Mouse (Mus musculus) heart, embryonic 15.5 days (tissue): Measurements from ENCODE around the gene Syne2. TPM values are rescaled to one million over a fixed set of nuclear protein-coding genes. Genes with fewer than 3 reads are reported as not detected.

Experiments used
- ATAC-seq: fragments of 200-750 bp; cut with Nextera tagmentation; replicated peaks from 2 replicates; pipeline ENCODE4 v1.8.0; 2017; ENCODE audit warnings: low read depth, moderate TSS enrichment; ENCODE audit not compliant: insufficient number of reproducible peaks, insufficient read depth, low FRiP score
- H3K27ac ChIP-seq: fragments of 300-500 bp; sonication (generic); 2 replicates; pipeline ENCODE4 v1.5.1; 2015; ENCODE audit warnings: mild to moderate bottlenecking, inconsistent platforms
- H3K27me3 ChIP-seq: fragments of 300-500 bp; sonication (generic); 2 replicates; pipeline ENCODE4 v1.6.1; 2015; ENCODE audit warnings: inconsistent platforms
- H3K36me3 ChIP-seq: fragments of 300-500 bp; sonication (generic); 2 replicates; pipeline ENCODE4 v1.6.1; 2015; ENCODE audit warnings: mild to moderate bottlenecking, inconsistent platforms
- H3K4me1 ChIP-seq: fragments of 300-500 bp; sonication (generic); replicated peaks from 2 replicates; pipeline ENCODE4 v1.6.1; 2015; ENCODE audit warnings: inconsistent platforms
- H3K4me2 ChIP-seq: fragments of 300-500 bp; sonication (generic); 2 replicates; pipeline ENCODE4 v1.6.1; 2015; ENCODE audit warnings: inconsistent platforms, mild to moderate bottlenecking, moderate library complexity
- H3K4me3 ChIP-seq: fragments of 300-500 bp; sonication (generic); 2 replicates; pipeline ENCODE4 v1.5.1; 2015; ENCODE audit warnings: mild to moderate bottlenecking, inconsistent platforms
- H3K9ac ChIP-seq: fragments of 300-500 bp; sonication (generic); 2 replicates; pipeline ENCODE4 v1.6.1; 2015; ENCODE audit warnings: mild to moderate bottlenecking, inconsistent platforms
- H3K9me3 ChIP-seq: fragments of 300-500 bp; sonication (generic); replicated peaks from 2 replicates; pipeline ENCODE4 v1.6.1; 2016; ENCODE audit warnings: inconsistent platforms
- WGBS: fragments of 180-500 bp; shearing (Covaris S2); methylation state at CpG from one replicate; pipeline ENCODE4 v1.1.7; 2015; ENCODE audit warnings: mixed read lengths; 5-methylcytosine and 5-hydroxymethylcytosine counted together
- polyA plus RNA-seq: library from polyadenylated mRNA; unstranded; fragments of >200 nt; fragmentation: Nextera tagmentation; extraction: Ambion mirVana; gene quantifications from 2 replicates; pipeline ENCODE4 v1.2.1, GENCODE M21; 2015

Gene Syne2
- polyA plus RNA-seq, 1 experiment from 2014 or later = 38.7 TPM

DNA sequence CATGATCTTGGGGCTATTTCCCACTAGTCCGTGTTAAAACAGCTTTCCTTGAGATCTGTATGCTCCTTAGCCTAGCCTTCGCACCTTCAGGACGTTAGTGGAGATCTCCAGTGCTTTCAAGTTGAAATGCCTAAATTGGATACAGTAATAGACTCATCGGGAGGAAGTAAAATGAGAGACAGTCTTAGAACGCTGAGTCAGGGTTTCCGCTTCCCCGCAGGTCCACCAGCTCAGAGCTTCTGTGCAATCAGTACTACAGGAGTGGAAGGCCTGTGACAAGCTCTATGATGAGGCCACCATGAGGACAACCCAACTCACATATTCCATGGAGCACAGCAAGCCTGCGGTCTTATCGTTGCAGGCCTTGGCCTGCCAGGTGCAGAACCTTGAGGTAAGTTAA, 233.9 kb downstream of the Syne2 start:
- 89% methylated on average over 9 of the region's 9 CpGs for WGBS
- no peak overlapping the region for H3K4me2 ChIP-seq
- ATAC-seq = no peak

GRCm38 (mm10) chr12:76054653-76055052, 236.7 kb downstream of the Syne2 start:
- no peak overlapping the region for H3K4me3 ChIP-seq
- peaks cover 60% of the 10 kb centered on the region for H3K36me3 ChIP-seq
- H3K27me3 ChIP-seq = no peaks in the 10 kb centered on the region
- no peak for ATAC-seq
- no peaks in the 10 kb centered on the region for H3K4me1 ChIP-seq
- WGBS = 80% methylated on average over 9 of the region's 9 CpGs
- H3K4me2 ChIP-seq = no peak overlapping the region
- H3K9me3 ChIP-seq = no peaks in the 10 kb centered on the region
- no peak overlapping the region for H3K27ac ChIP-seq
- no peak overlapping the region for H3K9ac ChIP-seq

More for the DNA sequence above, 233.9 kb downstream of the Syne2 start:
- H3K4me3 ChIP-seq = no peak overlapping the region
- peaks cover 48% of the 10 kb centered on the region for H3K36me3 ChIP-seq
- no peaks in the 10 kb centered on the region for H3K4me1 ChIP-seq
- no peak overlapping the region for H3K27ac ChIP-seq
- H3K9me3 ChIP-seq = no peaks in the 10 kb centered on the region
- no peak overlapping the region for H3K9ac ChIP-seq
- no peaks in the 10 kb centered on the region for H3K27me3 ChIP-seq

DNA sequence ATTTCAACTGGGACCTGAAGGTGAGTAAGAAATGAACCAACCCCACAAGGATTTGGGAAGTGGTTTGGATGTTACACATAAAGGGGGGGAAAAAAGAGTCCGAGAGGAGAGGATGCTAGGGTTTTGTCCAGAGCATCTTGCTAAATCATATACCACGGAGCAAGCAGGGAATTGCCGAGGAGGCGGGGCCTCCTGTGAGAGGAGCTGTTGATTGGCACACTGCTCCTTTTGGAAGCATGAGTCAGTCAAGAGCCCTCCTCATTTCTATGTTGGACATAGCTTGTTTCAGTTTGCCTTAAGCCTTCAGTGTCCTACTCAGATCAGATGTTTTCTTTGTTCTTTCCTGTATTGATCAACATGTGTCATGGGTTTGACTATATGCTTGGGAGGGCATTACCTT, 245.1 kb downstream of the Syne2 start:
- H3K27me3 ChIP-seq = no peaks in the 10 kb centered on the region
- no peak overlapping the region for H3K9ac ChIP-seq
- ATAC-seq = no peak
- H3K4me1 ChIP-seq = no peaks in the 10 kb centered on the region
- H3K4me3 ChIP-seq = no peak overlapping the region
- peaks cover 59% of the 10 kb centered on the region for H3K36me3 ChIP-seq
- no peaks in the 10 kb centered on the region for H3K9me3 ChIP-seq
- WGBS = 83% methylated on average over 4 of the region's 4 CpGs
- no peak overlapping the region for H3K4me2 ChIP-seq
- H3K27ac ChIP-seq = no peak overlapping the region

GRCm38 (mm10) chr12:76070386-76070785, 252.5 kb downstream of the Syne2 start:
- Histone ChIP-seq H3K4me3 (no peak overlapping the region), H3K9me3 (no peaks in the 10 kb centered on the region), H3K9ac (no peak overlapping the region), H3K27me3 (no peaks in the 10 kb centered on the region), H3K4me2 (no peak overlapping the region), H3K4me1 (peaks cover 10% of the 10 kb centered on the region), H3K27ac (no peak overlapping the region), H3K36me3 (peaks cover 25% of the 10 kb centered on the region)
- WGBS = 84% methylated on average over 5 of the region's 5 CpGs
- ATAC-seq = no peak

- WGBS = 21% methylated on average over 19 of the region's 19 CpGs
- no peak for ATAC-seq
- Histone ChIP-seq H3K36me3 (peaks cover 17% of the 10 kb centered on the region), H3K27me3 (no peaks in the 10 kb centered on the region), H3K4me3 (peak overlapping the region; percentile 28), H3K9me3 (no peaks in the 10 kb centered on the region), H3K27ac (peak overlapping the region; percentile 64), H3K9ac (peak overlapping the region; percentile 2; the same call in 1 of the 2 replicates), H3K4me2 (peak overlapping the region; percentile 47), H3K4me1 (peaks cover 10% of the 10 kb centered on the region)
These were observed 254.3 kb downstream of the Syne2 start for GRCm38 (mm10) chr12:76071935-76072849.

DNA sequence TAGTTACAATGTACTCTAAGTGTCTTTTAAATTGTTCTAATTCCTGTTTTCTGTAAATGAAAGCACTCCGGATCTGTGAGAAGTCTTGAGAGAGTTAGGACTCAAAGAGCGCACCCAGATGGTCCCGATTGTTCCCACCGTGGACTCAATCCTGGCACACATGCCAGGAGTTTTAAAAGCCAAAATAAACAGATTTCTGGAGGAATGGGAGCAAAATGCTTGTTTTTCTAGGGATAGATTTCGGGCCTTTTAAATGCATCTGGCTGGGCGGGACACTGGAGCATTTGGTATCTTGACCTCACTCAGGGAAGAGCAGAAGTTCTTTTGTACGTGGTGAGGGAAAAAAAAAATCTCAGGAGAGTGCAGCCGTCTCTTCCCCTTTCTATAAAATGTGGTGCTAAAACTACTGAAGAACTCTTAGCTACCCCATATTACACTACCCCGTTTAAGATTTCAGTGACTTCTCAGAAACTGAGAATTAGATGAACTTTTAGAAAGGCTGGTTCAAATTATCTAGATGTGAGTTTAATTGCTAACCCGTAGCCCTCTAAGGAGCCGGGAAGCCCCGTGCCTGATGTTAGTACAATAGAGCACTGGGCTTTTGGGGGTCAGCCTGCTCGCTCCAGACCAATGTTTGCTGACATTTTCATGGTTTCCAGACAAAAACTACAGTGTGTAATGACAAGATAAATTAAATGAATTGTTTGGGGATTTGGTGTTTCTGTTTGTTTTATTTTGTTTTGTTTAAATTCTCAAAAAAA, 255.3 kb downstream of the Syne2 start:
- Histone ChIP-seq H3K9ac (no peak overlapping the region), H3K4me3 (no peak overlapping the region), H3K4me1 (peaks cover 10% of the 10 kb centered on the region), H3K36me3 (peaks cover 21% of the 10 kb centered on the region), H3K27ac (no peak overlapping the region), H3K4me2 (peak overlapping the region; percentile 12; the same call in 1 of the 2 replicates), H3K27me3 (no peaks in the 10 kb centered on the region), H3K9me3 (no peaks in the 10 kb centered on the region)
- ATAC-seq = no peak
- WGBS = 46% methylated on average over 13 of the region's 13 CpGs

DNA sequence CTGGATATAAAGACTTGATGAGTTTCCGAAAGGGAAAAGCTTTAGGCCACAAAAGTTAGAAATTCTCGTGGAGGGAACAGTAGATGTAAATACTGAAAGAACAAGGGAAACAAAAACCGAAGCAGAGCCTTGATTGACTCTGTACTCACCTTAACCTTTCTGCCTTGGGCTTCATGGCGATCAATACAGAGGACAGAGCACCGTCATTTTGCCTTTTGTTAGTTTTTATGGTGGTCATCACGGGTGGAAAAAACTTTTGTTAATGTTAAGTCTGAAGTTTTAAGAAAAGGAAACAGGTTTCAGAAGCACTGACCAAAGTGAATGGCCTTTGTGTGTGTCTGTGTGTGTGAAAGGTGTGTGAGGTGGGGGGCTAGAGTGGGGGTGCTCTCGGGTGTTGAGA, 256.0 kb downstream of the Syne2 start:
- H3K27me3 ChIP-seq = no peaks in the 10 kb centered on the region
- no peak for ATAC-seq
- H3K4me2 ChIP-seq = no peak overlapping the region
- H3K27ac ChIP-seq = no peak overlapping the region
- H3K9ac ChIP-seq = no peak overlapping the region
- H3K36me3 ChIP-seq = peaks cover 27% of the 10 kb centered on the region
- no peak overlapping the region for H3K4me3 ChIP-seq
- 78% methylated on average over 7 of the region's 7 CpGs for WGBS
- H3K9me3 ChIP-seq = no peaks in the 10 kb centered on the region
- peaks cover 10% of the 10 kb centered on the region for H3K4me1 ChIP-seq

- ATAC-seq = no peak
- H3K4me1 ChIP-seq = peaks cover 17% of the 10 kb centered on the region
- H3K4me3 ChIP-seq = peak overlapping the region; percentile 41
- no peak overlapping the region for H3K9ac ChIP-seq
- WGBS = 42% methylated on average over 14 of the region's 14 CpGs
- H3K9me3 ChIP-seq = no peaks in the 10 kb centered on the region
- peak overlapping the region; percentile 69 for H3K4me2 ChIP-seq
- peaks cover 15% of the 10 kb centered on the region for H3K36me3 ChIP-seq
- no peaks in the 10 kb centered on the region for H3K27me3 ChIP-seq
- H3K27ac ChIP-seq = no peak overlapping the region
These were observed 263.1 kb downstream of the Syne2 start for GRCm38 (mm10) chr12:76080876-76081556.

DNA sequence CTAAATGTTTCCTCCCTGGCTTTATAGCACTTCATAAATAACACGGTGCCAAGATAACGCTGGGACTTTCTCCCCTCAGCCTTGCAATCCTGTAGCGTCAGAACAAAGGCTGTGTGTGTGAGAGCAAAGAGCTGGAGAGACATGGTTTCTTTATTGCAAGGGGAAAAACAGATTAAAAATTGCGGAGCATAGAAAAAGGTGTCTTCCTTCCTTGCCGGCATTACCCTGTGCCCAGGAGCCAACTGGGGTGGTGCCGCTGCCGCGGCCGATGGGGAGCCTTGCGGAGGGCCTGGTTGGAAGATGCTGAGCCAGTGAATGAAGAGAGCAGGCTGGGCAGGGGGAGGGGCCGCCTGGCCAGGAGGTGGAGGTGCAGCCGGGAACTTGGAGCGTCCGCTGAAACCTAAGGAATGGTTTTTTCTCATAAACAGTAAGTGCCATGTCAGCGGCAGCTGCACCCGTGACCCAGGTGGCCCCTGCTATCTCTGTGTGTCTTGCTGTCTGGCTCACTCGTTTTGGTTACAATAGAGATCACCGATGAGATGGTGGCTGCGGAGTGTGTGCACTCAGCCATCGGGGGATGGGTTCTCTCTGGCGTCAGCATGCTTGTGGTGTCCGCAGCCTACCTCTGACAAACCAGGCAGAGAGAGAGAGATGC, 263.8 kb downstream of the Syne2 start:
- H3K9me3 ChIP-seq = no peaks in the 10 kb centered on the region
- H3K4me3 ChIP-seq = peak overlapping the region; percentile 41
- WGBS = 6% methylated on average over 22 of the region's 22 CpGs
- H3K36me3 ChIP-seq = peaks cover 11% of the 10 kb centered on the region
- H3K4me1 ChIP-seq = peaks cover 20% of the 10 kb centered on the region
- H3K27ac ChIP-seq = 0 out of 2 replicates have a peak overlapping the region, but pooled peaks have one; percentile 4
- ATAC-seq = peak; percentile 51; the same call in 1 of the 2 replicates
- H3K4me2 ChIP-seq = peak overlapping the region; percentile 69
- no peak overlapping the region for H3K9ac ChIP-seq
- no peaks in the 10 kb centered on the region for H3K27me3 ChIP-seq

DNA sequence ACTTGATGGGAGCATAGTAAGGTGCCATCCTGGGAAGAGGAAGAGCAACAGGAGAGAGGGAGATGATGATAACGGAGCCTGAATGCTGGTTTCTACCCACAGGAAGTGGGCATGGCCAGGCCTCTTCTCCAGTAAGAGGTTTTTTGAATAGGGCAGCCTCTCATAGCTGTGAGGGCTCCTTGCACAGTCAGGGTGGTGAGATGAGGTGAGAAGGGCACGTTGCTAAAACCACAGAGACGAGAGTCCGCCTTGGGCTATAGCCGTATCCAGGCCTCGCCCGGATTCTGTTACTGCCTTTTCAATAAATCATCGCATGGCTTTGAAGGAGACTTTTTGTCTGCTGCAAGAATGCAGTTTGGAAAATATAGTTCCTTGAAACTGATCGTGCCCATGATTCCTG, 267.1 kb downstream of the Syne2 start:
- 72% methylated on average over 9 of the region's 9 CpGs for WGBS
- Histone ChIP-seq H3K4me2 (no peak overlapping the region), H3K27ac (no peak overlapping the region), H3K4me1 (peaks cover 23% of the 10 kb centered on the region), H3K36me3 (peaks cover 11% of the 10 kb centered on the region; the same call in 1 of the 2 replicates), H3K9ac (no peak overlapping the region), H3K9me3 (no peaks in the 10 kb centered on the region), H3K4me3 (no peak overlapping the region), H3K27me3 (no peaks in the 10 kb centered on the region)
- ATAC-seq = no peak
